Comparison of ENCODE assay signal across 8 mouse cellular contexts in genomic region chr14:29090074-29090473, GRCm38 (mm10).
DNase-seq lines count a peak whose midpoint lies in the region; ATAC-seq and TF ChIP-seq lines count a peak whose summit lies in the region.
"Had no signal": no experiment of that assay in that cellular context is flagged by ENCODE, and none has a peak within 500 bp of the region (broad histone marks: within the 10 kb centered on the region; RNA-seq: fewer than 3 reads in every experiment).

No protein-coding gene starts in this region.

- peak; percentile 62 for DNase-seq in adrenal gland, adult 8-10 months
- DNase-seq in cerebellum, postnatal 4 days (ENCODE audit: low spot score in 2 of 2) = peak; percentile 70 to 82
- DNase-seq in gastrocnemius, adult 2 months = peak; percentile 83
- peak; percentile 91 for DNase-seq in intestine, embryonic 14.5 days (ENCODE audit: low spot score)
- DNase-seq in left cerebral cortex, adult 2 months (ENCODE audit: extremely low spot score in 1 of 2, low spot score in 2 of 2) = peak; percentile 68 to 78
- peak; percentile 85 for DNase-seq in mesoderm, embryonic 11.5 days (ENCODE audit: low read depth, low spot score)
- DNase-seq in right cerebral cortex, postnatal 4 days = peak; percentile 92

- WGBS in intestine, embryonic 14.5 days = 5% methylated on average over 5 of the region's 5 CpGs

- no peaks in the 10 kb centered on the region for H3K27me3 ChIP-seq in intestine, embryonic 14.5 days (replicated peaks; ENCODE audit: control insufficient read depth, insufficient read depth, low read length)
- H3K27me3 ChIP-seq: liver, embryonic 15.5 days had no signal

- H3K4me1 ChIP-seq in intestine, embryonic 14.5 days (replicated peaks; ENCODE audit: control insufficient read depth, insufficient read depth, low read length) = 0 out of 2 replicates have a peak, but pooled peaks cover 2% of the 10 kb centered on the region
- H3K4me1 ChIP-seq: liver, embryonic 15.5 days had no signal

- no peak overlapping the region for H3K4me3 ChIP-seq in gastrocnemius, adult 2 months
- H3K4me3 ChIP-seq in intestine, embryonic 14.5 days (ENCODE audit: low read depth, low read length) = no peak overlapping the region
- H3K4me3 ChIP-seq in left cerebral cortex, adult 2 months = no peak overlapping the region
- H3K4me3 ChIP-seq: liver, embryonic 15.5 days had no signal

- H3K27ac ChIP-seq in gastrocnemius, adult 2 months = no peak overlapping the region
- H3K27ac ChIP-seq in intestine, embryonic 14.5 days (ENCODE audit: low read depth) = no peak overlapping the region
- H3K27ac ChIP-seq in left cerebral cortex, adult 2 months = no peak overlapping the region
- H3K27ac ChIP-seq: liver, embryonic 15.5 days had no signal

- H3K9ac ChIP-seq in intestine, embryonic 14.5 days (ENCODE audit: low read length) = no peak overlapping the region
- H3K9ac ChIP-seq: liver, embryonic 15.5 days had no signal

- ATAC-seq in intestine, embryonic 14.5 days (replicated peaks; ENCODE audit: low FRiP score, low TSS enrichment, low read depth) = peak; percentile 71; the same call in 1 of the 2 replicates

- peak; percentile 90 for TF ChIP-seq CTCF in gastrocnemius, adult 2 months (IDR thresholded peaks at IDR 0.05)
- TF ChIP-seq CTCF in left cerebral cortex, adult 2 months (IDR thresholded peaks at IDR 0.05) = peak; percentile 86

- no peaks in the 10 kb centered on the region for H3K36me3 ChIP-seq in intestine, embryonic 14.5 days (ENCODE audit: control insufficient read depth, insufficient read depth, low read length)
- H3K36me3 ChIP-seq: liver, embryonic 15.5 days had no signal

- no peak overlapping the region for H3K4me2 ChIP-seq in intestine, embryonic 14.5 days (ENCODE audit: low read length)
- H3K4me2 ChIP-seq: liver, embryonic 15.5 days had no signal

- intact Hi-C loops in gastrocnemius, adult 2 months (cut with DNase I) = loop anchor here (1.0 to 5.0 kb wide), 2 partner anchors 141 to 1283 kb away; no protein-coding TSS in a partner anchor
- intact Hi-C loops in left cerebral cortex, adult 2 months (cut with DNase I) = loop anchor here (5.0 to 10.0 kb wide), 3 partner anchors 143 to 1285 kb away; no protein-coding TSS in a partner anchor

- no peaks in the 10 kb centered on the region for H3K9me3 ChIP-seq in intestine, embryonic 14.5 days (ENCODE audit: control insufficient read depth, low read length)
- H3K9me3 ChIP-seq: liver, embryonic 15.5 days had no signal
